Mouse (Mus musculus) stomach, embryonic 16.5 days (tissue): ENCODE data around the gene Fntb. TPM values are rescaled to one million over a fixed set of nuclear protein-coding genes. Genes with fewer than 3 reads are reported as not detected.

Source experiments
- ATAC-seq: fragments of 200-750 bp; cut with Nextera tagmentation; 2 replicates; pipeline ENCODE4 v1.8.0; 2017; ENCODE audit warnings: moderate number of reproducible peaks, moderate TSS enrichment; ENCODE audit not compliant: insufficient read depth, low FRiP score
- H3K27ac ChIP-seq: fragments of 300-500 bp; sonication (generic); 2 replicates; pipeline ENCODE4 v1.5.1; 2014; ENCODE audit warnings: low read length
- H3K27me3 ChIP-seq: fragments of 300-500 bp; sonication (generic); 2 replicates; pipeline ENCODE4 v1.6.1; 2014; ENCODE audit warnings: low read length, control low read depth, mixed read lengths; ENCODE audit not compliant: control insufficient read depth, insufficient read depth
- H3K36me3 ChIP-seq: fragments of 300-500 bp; sonication (generic); 2 replicates; pipeline ENCODE4 v1.6.1; 2014; ENCODE audit warnings: low read length; ENCODE audit not compliant: control insufficient read depth, insufficient read depth
- H3K4me1 ChIP-seq: fragments of 300-500 bp; sonication (generic); 2 replicates; pipeline ENCODE4 v1.6.1; 2014; ENCODE audit warnings: low read length, control low read depth, mixed read lengths; ENCODE audit not compliant: control insufficient read depth, insufficient read depth
- H3K4me2 ChIP-seq: fragments of 300-500 bp; sonication (generic); 2 replicates; pipeline ENCODE4 v1.6.1; 2014; ENCODE audit warnings: low read depth, low read length, mixed read lengths
- H3K4me3 ChIP-seq: fragments of 300-500 bp; sonication (generic); replicated peaks from 2 replicates; pipeline ENCODE4 v1.5.1; 2014; ENCODE audit warnings: mild to moderate bottlenecking, low read length
- H3K9ac ChIP-seq: fragments of 300-500 bp; sonication (generic); 2 replicates; pipeline ENCODE4 v1.6.1; 2014; ENCODE audit warnings: low read length
- H3K9me3 ChIP-seq: fragments of 300-500 bp; sonication (generic); replicated peaks from 2 replicates; pipeline ENCODE4 v1.6.1; 2016; ENCODE audit warnings: low read length, control low read depth; ENCODE audit not compliant: control insufficient read depth
- WGBS: fragments of 180-500 bp; shearing (Covaris S2); extraction: QIAGEN DNeasy Blood & Tissue Kit; methylation state at CpG from one replicate; pipeline ENCODE4 v1.1.7; 2014; 5-methylcytosine and 5-hydroxymethylcytosine counted together
- polyA plus RNA-seq: library from polyadenylated mRNA; unstranded; fragments of >200 nt; fragmentation: Nextera tagmentation; extraction: Ambion mirVana; gene quantifications from 2 replicates; pipeline ENCODE4 v1.2.1, GENCODE M21; 2015

The Fntb gene
- polyA plus RNA-seq, 1 experiment from 2014 or later = 34.4 TPM

DNA sequence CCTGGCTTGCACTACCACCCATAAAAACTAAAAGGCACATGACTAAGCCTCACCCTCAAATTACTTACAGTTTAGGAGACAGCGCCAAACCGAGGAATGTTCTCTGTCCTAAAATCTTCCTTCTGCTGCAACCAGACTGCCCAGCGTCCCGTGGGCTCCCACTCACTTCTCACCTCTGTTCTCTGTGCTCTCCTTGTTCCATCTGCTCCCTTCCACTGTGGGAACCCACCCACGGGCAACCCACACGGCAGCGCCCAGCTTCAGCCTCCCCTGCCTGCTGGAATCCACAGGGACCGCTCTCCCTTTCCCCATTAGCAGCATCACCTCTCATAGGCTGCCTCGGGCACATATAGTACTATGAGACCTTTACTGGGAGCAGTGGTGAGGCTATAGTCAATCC lies 53.5 kb downstream of the Fntb start:
- H3K27ac ChIP-seq = peak overlapping the region; percentile 91
- no peaks in the 10 kb centered on the region for H3K36me3 ChIP-seq
- no peak for ATAC-seq
- H3K9me3 ChIP-seq = no peaks in the 10 kb centered on the region
- H3K4me2 ChIP-seq = no peak overlapping the region
- H3K4me3 ChIP-seq = no peak overlapping the region
- no peak overlapping the region for H3K9ac ChIP-seq
- peaks cover 46% of the 10 kb centered on the region for H3K4me1 ChIP-seq
- H3K27me3 ChIP-seq = no peaks in the 10 kb centered on the region
- WGBS = 83% methylated on average over 9 of the region's 9 CpGs

DNA sequence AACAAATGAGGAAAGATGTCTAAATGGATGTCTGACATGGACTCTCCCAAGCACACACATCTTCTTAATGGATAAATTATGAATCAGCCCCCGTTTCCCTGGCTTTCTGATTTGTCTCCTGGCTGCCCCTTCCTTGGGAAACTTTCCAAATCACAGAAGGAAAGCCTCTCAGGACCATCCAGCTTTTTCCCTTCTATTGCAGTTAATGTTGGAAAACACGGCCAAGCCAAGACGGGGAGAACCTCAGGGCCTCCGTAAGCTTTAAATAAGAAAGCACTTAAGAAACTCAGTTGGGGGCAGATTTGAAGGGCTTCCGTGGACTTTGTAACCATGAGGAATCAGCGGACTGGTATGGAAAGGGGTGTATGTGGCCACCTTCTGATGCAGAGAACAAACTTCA lies 54.4 kb downstream of the Fntb start:
- 43% methylated on average over 6 of the region's 6 CpGs for WGBS

DNA sequence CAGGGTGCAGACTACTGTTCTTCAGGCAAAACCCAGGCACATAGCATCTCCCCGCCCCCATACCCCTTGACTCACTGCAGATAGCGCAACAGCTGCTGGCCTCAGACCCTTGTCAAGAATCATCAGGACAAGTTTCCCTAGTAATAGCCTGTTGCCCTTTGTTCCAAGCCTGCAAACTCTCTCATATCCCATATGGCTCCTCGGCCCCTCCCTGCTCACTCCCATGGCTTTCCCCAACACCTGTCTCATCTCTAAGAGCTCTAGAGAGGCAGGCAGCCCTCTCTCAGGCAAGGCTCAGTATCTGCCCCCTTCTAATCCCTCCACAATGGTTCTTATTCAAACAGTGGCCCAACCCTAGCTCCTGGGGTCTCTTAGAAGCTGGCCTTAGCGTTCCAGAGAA lies 55.2 kb downstream of the Fntb start:
- Histone ChIP-seq H3K4me2 (peak overlapping the region; percentile 89), H3K36me3 (no peaks in the 10 kb centered on the region), H3K27me3 (no peaks in the 10 kb centered on the region), H3K4me3 (peak overlapping the region; percentile 72), H3K27ac (peak overlapping the region; percentile 57), H3K9ac (peak overlapping the region; percentile 88; the same call in 1 of the 2 replicates), H3K4me1 (peaks cover 40% of the 10 kb centered on the region), H3K9me3 (no peaks in the 10 kb centered on the region)
- WGBS = 32% methylated on average over 4 of the region's 4 CpGs
- ATAC-seq = no peak

More for the DNA sequence above, 54.4 kb downstream of the Fntb start:
- Histone ChIP-seq H3K4me2 (0 out of 2 replicates have a peak overlapping the region, but pooled peaks have one; percentile 89), H3K9ac (0 out of 2 replicates have a peak overlapping the region, but pooled peaks have one; percentile 29), H3K27ac (peak overlapping the region; percentile 60), H3K4me3 (no peak overlapping the region), H3K4me1 (peaks cover 46% of the 10 kb centered on the region), H3K27me3 (no peaks in the 10 kb centered on the region), H3K9me3 (no peaks in the 10 kb centered on the region), H3K36me3 (no peaks in the 10 kb centered on the region)
- no peak for ATAC-seq

- Histone ChIP-seq H3K4me1 (peaks cover 40% of the 10 kb centered on the region), H3K36me3 (no peaks in the 10 kb centered on the region), H3K27ac (peak overlapping the region; percentile 66; the same call in 1 of the 2 replicates), H3K9ac (peak overlapping the region; percentile 88), H3K4me3 (peak overlapping the region; percentile 72), H3K9me3 (no peaks in the 10 kb centered on the region), H3K4me2 (peak overlapping the region; percentile 89), H3K27me3 (no peaks in the 10 kb centered on the region)
- ATAC-seq = peak; percentile 52
- WGBS = under 1% methylated on average over 65 of the region's 66 CpGs
Measured at GRCm38 (mm10) chr12:76822002-76822650, 56.7 kb downstream of the Fntb start.

DNA sequence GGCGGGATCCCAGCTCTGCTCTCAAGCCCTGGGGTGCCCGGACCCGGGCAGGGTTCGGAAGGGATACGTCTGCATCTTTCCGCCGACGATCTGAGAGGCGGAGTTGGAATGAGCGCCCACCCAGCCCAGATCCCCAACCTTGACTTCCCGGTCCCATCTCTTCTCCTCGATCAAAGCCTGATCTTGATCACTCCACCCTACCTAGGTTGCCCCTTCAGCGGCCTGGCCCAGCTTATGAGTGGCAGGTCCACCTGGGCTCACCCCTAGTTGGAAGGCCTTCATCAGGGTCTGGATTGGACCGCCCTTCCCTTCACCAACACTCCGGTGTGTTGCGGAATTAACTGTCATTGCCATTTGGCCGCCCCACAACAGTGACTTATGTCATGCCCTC lies 57.3 kb downstream of the Fntb start, which contains the start of gene Rab15:
Rab15 (minus strand) TSS at position 258 of the 391 bp plus-strand sequence.
- no peaks in the 10 kb centered on the region for H3K36me3 ChIP-seq
- 4% methylated on average over 17 of the region's 17 CpGs for WGBS
- no peaks in the 10 kb centered on the region for H3K9me3 ChIP-seq
- ATAC-seq = peak; percentile 3; the same call in 1 of the 2 replicates
- no peaks in the 10 kb centered on the region for H3K27me3 ChIP-seq
- H3K4me1 ChIP-seq = peaks cover 40% of the 10 kb centered on the region
- peak within 1 kb of the TSS; percentile 88 for H3K9ac ChIP-seq
- H3K27ac ChIP-seq = peak within 1 kb of the TSS; percentile 66; the same call in 1 of the 2 replicates
- peak within 1 kb of the TSS; percentile 89 for H3K4me2 ChIP-seq
- peak within 1 kb of the TSS; percentile 72 for H3K4me3 ChIP-seq

DNA sequence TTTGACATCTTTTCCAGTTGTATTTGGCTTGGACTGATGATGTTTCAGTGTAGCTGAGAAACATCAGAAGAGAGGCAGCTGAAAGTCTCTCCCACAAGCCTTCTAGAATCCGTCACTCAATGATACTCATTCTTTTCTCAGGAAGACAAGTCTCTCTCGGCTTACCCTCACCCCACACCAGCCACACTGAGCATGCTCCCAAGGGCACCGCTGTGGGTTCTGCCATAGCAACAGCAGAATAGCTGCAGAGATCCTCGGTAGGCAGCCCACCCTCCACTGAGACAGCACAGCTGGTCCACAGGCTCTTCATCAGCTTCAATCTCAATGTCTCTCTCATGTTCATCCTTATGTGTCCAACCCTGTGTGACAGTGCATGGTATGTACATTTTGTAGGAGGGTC lies 59.9 kb downstream of the Fntb start:
- H3K4me1 ChIP-seq = peaks cover 20% of the 10 kb centered on the region
- H3K4me3 ChIP-seq = no peak overlapping the region
- WGBS = 67% methylated on average over 4 of the region's 4 CpGs
- no peak overlapping the region for H3K9ac ChIP-seq
- no peaks in the 10 kb centered on the region for H3K9me3 ChIP-seq
- H3K4me2 ChIP-seq = no peak overlapping the region
- no peak overlapping the region for H3K27ac ChIP-seq
- no peaks in the 10 kb centered on the region for H3K27me3 ChIP-seq
- H3K36me3 ChIP-seq = no peaks in the 10 kb centered on the region
- no peak for ATAC-seq

DNA sequence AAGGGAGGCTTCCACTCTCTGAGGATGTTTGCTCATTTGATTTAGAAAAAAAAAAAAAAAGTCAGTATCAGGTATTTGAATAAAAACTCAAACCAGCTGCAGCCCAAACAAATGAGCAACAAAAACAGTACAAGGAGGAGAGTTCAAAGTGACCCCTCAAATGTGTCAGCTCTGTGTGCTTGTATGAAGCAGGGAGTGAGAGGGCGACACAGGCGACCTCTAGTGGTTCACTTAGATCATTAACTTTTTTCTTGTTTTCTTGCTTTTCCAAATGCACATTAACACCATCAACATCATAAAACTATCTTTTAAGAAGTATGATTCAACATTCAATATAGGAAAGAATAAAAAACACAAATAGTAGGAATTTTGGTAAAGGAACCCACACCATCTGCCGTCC lies 67.3 kb downstream of the Fntb start:
- 7% methylated on average over 3 of the region's 3 CpGs for WGBS
- Histone ChIP-seq H3K36me3 (no peaks in the 10 kb centered on the region), H3K9ac (no peak overlapping the region), H3K27me3 (no peaks in the 10 kb centered on the region), H3K4me2 (no peak overlapping the region), H3K4me3 (no peak overlapping the region), H3K27ac (no peak overlapping the region), H3K4me1 (no peaks in the 10 kb centered on the region), H3K9me3 (no peaks in the 10 kb centered on the region)
- ATAC-seq = no peak

DNA sequence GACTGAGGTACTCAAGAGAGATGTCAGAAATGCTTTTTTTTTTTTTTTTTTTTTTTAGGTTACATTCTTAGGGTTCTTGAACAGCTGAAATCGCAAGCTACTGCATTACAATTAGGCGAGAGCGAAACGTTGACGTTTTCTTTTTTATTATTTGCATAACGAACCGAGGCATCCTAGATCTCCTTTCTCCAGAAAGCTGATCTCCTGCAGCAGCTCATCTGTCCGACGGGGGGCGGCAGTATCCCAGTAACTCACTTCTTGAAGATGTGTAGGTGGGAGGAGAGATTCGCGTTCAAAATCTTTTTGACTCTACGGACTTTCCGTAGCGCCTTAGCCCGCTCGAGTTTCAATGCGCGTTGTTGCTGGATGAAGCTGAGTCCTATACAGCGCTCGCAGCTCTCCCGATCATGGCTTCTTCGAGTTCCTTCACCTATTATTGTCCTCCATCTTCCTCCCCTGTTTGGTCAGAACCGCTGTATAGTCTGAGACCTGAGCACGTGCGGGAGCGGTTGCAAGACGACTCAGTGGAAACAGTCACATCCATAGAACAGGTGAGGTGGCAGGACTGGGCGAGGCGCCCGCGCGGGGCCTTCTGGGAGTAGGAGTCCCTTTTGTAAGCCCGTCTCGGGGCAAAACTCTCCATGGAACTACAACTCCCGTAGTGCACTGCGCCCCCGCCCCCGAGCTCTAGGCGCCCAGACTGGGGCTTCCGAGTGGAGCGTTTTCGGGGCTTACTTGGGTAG lies 71.9 kb downstream of the Fntb start:
- Histone ChIP-seq H3K9me3 (no peaks in the 10 kb centered on the region), H3K4me3 (peak overlapping the region; percentile 83), H3K27me3 (no peaks in the 10 kb centered on the region), H3K4me1 (peaks cover 9% of the 10 kb centered on the region; the same call in 1 of the 2 replicates), H3K27ac (peak overlapping the region; percentile 71; the same call in 1 of the 2 replicates), H3K4me2 (peak overlapping the region; percentile 75), H3K36me3 (no peaks in the 10 kb centered on the region), H3K9ac (peak overlapping the region; percentile 85)
- under 1% methylated on average over 43 of the region's 43 CpGs for WGBS
- ATAC-seq = peak; percentile 98
